Mouse (Mus musculus) cortical plate, adult 2 months (tissue): ENCODE measurements around the gene Fabp3. TPM values are rescaled to one million over a fixed set of nuclear protein-coding genes. Genes with fewer than 3 reads are reported as not detected.

ENCODE experiments used
- H3K27ac ChIP-seq: fragments of 200-500 bp; 2 replicates; pipeline ENCODE4 v1.5.1; 2012; ENCODE audit warnings: low read length, control low read depth, inconsistent platforms; ENCODE audit not compliant: insufficient read depth
- H3K4me1 ChIP-seq: fragments of 200-500 bp; 2 replicates; pipeline ENCODE4 v1.6.1; 2011; ENCODE audit warnings: low read length; ENCODE audit not compliant: control insufficient read depth, insufficient read depth
- H3K4me3 ChIP-seq: fragments of 200-500 bp; 2 replicates; pipeline ENCODE4 v1.5.1; 2011; ENCODE audit warnings: mild to moderate bottlenecking, low read length, control low read depth; ENCODE audit not compliant: insufficient read depth
- CTCF ChIP-seq: fragments of 200-500 bp; IDR thresholded peaks from 2 replicates; pipeline ENCODE4 v1.5.1; 2011; ENCODE audit warnings: mild to moderate bottlenecking, control low read depth, low read length; ENCODE audit not compliant: insufficient read depth; ENCODE audit errors: extremely low read depth
- POLR2A ChIP-seq: fragments of 200-500 bp; IDR thresholded peaks from 2 replicates; pipeline ENCODE4 v1.6.1; 2011; ENCODE audit warnings: mild to moderate bottlenecking, low read length, control low read depth; ENCODE audit not compliant: insufficient read depth; ENCODE audit errors: extremely low read depth
- polyA plus RNA-seq: library from polyadenylated mRNA; depleted of rRNA; stranded (reverse); fragments of >200 nt; gene quantifications from 2 replicates; pipeline ENCODE4 v1.2.3, GENCODE M21; 2012; rRNA removed

The Fabp3 gene
- polyA plus RNA-seq, 1 experiment = 308 TPM

DNA sequence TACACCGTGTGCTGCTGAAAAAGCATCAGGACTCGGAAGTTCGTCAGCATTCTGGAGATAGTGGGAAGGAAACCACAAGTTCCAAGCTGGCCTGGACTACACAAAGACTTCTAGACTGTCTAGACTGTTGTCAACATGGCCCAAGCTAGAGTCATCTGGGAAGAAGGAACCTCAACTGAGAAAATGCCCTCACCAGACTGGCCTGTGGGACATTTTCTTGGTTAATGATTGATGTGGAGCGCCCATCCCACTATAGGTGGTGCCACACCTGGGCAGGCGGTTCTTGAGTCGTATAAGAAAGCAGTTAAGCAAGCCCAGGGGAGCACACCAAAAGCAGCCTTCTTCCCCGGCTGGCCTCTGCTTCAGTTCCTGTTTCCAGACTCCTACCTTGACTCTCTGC lies 44.2 kb downstream of the Fabp3 start:
- H3K27ac ChIP-seq = no peak overlapping the region
- H3K4me3 ChIP-seq = no peak overlapping the region
- H3K4me1 ChIP-seq = no peaks in the 10 kb centered on the region
- TF ChIP-seq CTCF (no peak), POLR2A (no peak)

- Histone ChIP-seq H3K4me3 (no peak overlapping the region; the same call in 1 of the 2 replicates), H3K4me1 (peaks cover 8% of the 10 kb centered on the region), H3K27ac (no peak overlapping the region)
- TF ChIP-seq CTCF = no peak
Measured at GRCm38 (mm10) chr4:130357946-130358345, 49.6 kb downstream of the Fabp3 start.

DNA sequence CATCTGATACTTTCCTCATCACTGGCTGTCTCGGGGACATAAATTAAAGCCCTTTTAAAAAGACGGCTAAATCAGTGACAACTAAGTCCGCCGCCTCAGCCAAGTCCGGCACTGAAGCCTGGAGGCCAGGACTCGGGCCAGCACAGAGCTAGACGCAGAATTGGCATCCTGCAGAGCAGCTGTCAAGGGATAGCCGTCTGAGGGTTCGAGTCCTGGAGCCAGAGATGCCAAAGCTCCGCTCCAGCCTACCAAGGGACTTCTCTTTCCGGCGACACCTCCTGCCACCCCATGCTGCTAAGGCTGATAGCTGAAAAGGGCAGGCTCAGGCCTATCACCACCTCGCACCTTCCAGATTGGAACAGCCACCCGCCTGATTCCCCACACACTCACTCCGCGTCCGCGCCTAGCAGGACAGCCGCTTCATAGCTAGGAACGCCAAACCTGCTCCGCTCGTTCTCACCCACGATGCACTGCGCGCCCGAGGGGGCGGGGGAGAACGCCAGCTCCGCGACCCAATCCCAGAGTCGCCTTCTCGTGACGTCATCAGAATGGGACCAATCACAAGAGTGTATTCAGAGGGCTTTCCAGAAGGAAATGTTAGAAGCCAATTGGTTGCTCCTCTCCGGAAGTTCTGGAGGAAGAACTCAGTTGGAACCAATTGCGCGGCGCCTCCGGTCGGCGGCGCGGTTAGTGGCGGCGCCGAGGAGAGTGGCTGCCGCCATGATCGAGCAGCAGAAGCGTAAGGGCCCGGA lies 51.3 kb downstream of the Fabp3 start, which contains the start of the genes Zcchc17 and Snrnp40:
Zcchc17 (minus strand) TSS at position 458 of the 752 bp plus-strand sequence.
Snrnp40 (plus strand) TSS at position 647 of the 752 bp plus-strand sequence.
- Histone ChIP-seq H3K4me3 (peak within 1 kb of the TSS; percentile 67), H3K27ac (peak within 1 kb of the TSS; percentile 15; the same call in 1 of the 2 replicates), H3K4me1 (peaks cover 8% of the 10 kb centered on the region)
- TF ChIP-seq POLR2A = peak; percentile 96
- no peak for TF ChIP-seq CTCF

DNA sequence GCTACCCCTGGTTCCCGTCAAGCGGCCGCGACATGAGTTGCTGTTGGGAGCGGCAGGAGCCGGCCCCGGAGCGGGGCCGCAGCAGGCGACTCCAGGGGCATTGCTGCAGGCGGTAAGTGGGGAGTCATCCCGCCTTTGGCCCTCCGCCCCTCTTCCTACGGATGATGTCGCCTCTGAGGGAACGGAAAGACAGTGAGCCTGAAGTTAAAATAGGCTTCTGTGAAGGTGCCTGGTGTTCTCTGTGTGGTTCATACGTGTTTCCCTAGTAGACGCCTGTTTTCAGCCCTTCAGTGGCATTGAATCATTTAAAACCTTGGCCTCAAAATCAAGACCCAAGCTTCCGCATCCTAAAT lies 51.8 kb downstream of the Fabp3 start:
- Histone ChIP-seq H3K4me1 (peaks cover 8% of the 10 kb centered on the region), H3K27ac (0 out of 2 replicates have a peak overlapping the region, but pooled peaks have one; percentile 15), H3K4me3 (peak overlapping the region; percentile 67)
- TF ChIP-seq POLR2A (0 out of 2 replicates have a peak, but pooled peaks have one; percentile 5), CTCF (no peak)

Other genes with a start within 250 kb of the Fabp3 start
- 89.9 and 91.8 TPM in 2 replicates for gene Pef1, start 206.0 kb upstream of the Fabp3 start, polyA plus RNA-seq
- 3.9 and 4.5 TPM in 2 replicates for gene Hcrtr1, start 169.2 kb upstream of the Fabp3 start, polyA plus RNA-seq
- 14.1 and 14.5 TPM in 2 replicates for gene Tinagl1, start 133.5 kb upstream of the Fabp3 start, polyA plus RNA-seq
- not detected in 2 replicates for gene Gm853, start 86.2 kb upstream of the Fabp3 start, polyA plus RNA-seq
- 9.0 and 10.5 TPM in 2 replicates for gene Serinc2, start 29.4 kb upstream of the Fabp3 start, polyA plus RNA-seq
- gene Gm10570, start 79 bp downstream of the Fabp3 start, polyA plus RNA-seq = 0.90 and 2.4 TPM in 2 replicates
- 77.8 and 84.7 TPM in 2 replicates for gene Zcchc17, start 51.3 kb downstream of the Fabp3 start, polyA plus RNA-seq
- 30.1 and 32.6 TPM in 2 replicates for gene Snrnp40, start 51.5 kb downstream of the Fabp3 start, polyA plus RNA-seq